Mouse (Mus musculus): ENCODE results near the gene Kctd15. TPM values are rescaled to one million over a fixed set of nuclear protein-coding genes. Genes with fewer than 3 reads are reported as not detected.

Kctd15 gene
- total RNA-seq (2017) = not detected in 2 replicates

DNA sequence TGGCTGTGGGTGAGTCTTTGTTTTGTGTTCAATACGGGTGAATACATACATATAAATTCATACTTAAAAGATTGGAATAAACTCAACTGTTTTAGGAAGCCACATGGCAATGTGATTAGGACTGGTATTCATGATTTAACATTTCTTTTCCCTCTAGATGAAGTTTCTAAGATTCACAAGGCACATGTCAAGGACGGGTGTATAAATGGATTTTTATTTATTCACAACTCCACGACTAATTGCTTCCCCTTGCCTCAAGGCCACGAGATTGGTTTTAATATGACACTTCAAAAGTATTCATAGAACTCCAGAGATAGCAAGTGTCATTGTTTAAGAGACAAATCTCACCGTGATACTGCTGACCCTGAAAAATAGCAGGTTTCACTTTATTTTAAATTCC is at the start of gene Kctd15:
TSS of gene Kctd15 (minus strand) at position 101 of the 400 bp plus-strand sequence.
- no peak for ATAC-seq (ENCODE audit: extremely low read depth, insufficient number of reproducible peaks, low FRiP score, poor library complexity, severe bottlenecking)

DNA sequence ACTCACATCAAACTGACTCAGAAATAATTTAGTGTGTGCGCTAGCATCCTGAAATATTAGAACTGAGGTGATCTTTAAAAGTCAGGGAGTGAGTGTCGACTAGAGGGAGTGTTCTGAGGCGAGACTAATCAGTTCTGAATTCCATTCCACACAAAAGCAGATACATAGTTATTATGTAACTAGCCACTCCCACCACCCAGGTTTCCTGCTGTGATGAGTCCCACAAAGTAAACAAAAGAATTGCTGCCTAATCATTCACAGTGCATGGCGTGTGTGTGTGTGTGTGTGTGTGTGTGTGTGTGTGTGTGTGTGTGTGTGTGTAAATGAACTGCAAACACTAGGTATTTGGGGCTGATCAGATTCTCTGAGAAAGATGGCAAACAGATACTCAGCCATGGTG is 47.9 kb upstream of the Kctd15 start:
- ATAC-seq (ENCODE audit: extremely low read depth, insufficient number of reproducible peaks, low FRiP score, poor library complexity, severe bottlenecking) = no peak

DNA sequence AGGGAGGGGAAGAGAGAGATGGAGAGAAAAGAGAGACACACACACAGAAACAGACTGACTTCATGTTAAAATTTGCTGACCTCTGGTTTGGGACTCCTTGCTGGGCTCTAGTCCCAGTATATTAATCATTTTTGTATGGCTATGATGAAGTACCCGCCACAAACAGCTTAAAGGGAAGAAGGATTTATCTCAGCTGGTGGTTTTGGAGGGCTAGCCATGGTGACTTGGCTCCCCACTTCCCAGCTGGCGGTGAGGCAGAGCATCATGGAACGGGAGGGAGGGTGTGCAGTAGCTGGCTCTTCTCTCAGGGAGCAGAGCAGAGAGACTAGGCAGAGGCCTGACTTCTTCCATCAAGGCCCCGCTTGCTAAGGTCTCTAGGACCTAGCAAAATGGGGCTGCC is 46.9 kb upstream of the Kctd15 start:
- ATAC-seq (ENCODE audit: extremely low read depth, insufficient number of reproducible peaks, low FRiP score, poor library complexity, severe bottlenecking) = no peak

GRCm38 (mm10) chr7:34702718-34703351 is 46.3 kb upstream of the Kctd15 start:
- ATAC-seq (ENCODE audit: extremely low read depth, insufficient number of reproducible peaks, low FRiP score, poor library complexity, severe bottlenecking) = no peak

DNA sequence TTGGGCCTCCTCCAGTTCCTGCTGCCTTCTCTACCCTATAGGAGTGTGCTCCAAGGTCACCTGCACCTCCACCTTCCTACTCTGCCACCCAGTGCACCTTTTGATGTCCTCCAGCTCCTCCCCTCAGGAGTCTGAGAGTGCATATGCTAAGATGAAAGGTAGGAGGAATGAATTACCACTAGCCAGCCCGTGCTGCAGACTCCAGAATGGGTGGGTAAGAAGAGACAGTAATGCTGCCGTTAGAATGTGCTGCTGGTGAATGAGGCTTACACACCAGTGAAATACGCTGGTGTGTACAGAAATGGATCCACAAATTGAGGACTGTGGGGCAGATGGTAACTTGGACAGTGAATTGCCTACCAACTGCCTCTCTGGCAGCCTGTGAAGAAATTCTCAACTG is 43.4 kb upstream of the Kctd15 start:
- no peak for ATAC-seq (ENCODE audit: extremely low read depth, insufficient number of reproducible peaks, low FRiP score, poor library complexity, severe bottlenecking)

DNA sequence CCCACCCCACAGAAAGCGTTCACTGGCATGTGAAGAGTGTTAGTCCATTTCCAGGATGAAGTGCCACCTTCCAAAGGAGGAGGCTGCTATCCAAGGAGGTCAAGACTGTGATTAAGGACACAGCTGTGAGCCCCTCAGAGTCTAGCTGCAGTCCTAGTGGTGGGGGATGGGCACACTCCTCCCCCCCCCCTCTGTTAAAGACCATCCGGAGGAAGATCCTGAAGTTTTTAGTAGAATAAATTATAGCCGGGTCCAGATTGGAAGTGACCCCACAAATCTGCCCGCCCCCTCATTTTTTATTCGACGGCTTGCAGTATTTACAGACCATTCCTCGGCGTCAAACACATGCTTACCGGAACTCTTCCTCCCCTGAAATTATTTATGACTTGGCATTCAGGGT is 41.7 kb upstream of the Kctd15 start:
- no peak for ATAC-seq (ENCODE audit: extremely low read depth, insufficient number of reproducible peaks, low FRiP score, poor library complexity, severe bottlenecking)

DNA sequence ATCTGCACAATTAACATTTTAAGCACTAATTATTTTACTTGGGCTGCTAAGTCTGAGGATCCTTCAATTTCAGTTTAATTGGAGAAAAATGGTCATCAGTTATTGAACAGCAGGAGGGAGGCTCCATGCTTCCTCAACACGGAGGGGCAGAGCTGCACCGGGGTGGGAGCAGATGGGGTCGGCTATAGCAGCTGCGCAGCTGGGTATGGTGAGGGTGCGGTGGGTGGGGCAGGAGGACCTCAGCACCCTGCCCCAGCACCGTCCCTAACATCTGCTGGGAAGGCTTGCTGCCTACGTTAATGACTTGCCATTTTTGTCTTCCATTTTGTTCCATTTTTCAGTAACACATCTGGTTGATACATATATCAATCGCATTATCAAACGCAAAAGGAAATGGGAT is 39.6 kb upstream of the Kctd15 start:
- ATAC-seq (ENCODE audit: extremely low read depth, insufficient number of reproducible peaks, low FRiP score, poor library complexity, severe bottlenecking) = no peak

DNA sequence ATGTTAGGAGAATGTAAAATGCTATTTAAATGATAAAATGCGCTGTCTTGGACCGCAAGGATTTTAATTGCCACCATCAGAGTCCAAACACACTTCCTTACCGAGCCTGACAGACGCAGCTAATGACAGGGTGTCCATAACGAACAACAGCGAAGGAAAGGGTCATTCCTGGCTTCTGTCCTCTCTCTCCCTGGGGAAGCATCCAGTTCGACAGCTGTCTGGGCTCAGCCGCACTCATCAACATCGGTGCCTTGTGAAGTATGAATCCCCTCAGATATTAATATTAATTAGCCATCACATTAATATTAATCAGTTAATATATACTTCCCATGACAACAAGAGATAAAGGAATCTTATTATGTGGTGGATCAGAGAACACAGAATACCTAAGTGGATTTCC is 38.4 kb upstream of the Kctd15 start:
- no peak for ATAC-seq (ENCODE audit: extremely low read depth, insufficient number of reproducible peaks, low FRiP score, poor library complexity, severe bottlenecking)

GRCm38 (mm10) chr7:34693916-34694315 is 37.4 kb upstream of the Kctd15 start:
- ATAC-seq (ENCODE audit: extremely low read depth, insufficient number of reproducible peaks, low FRiP score, poor library complexity, severe bottlenecking) = no peak

DNA sequence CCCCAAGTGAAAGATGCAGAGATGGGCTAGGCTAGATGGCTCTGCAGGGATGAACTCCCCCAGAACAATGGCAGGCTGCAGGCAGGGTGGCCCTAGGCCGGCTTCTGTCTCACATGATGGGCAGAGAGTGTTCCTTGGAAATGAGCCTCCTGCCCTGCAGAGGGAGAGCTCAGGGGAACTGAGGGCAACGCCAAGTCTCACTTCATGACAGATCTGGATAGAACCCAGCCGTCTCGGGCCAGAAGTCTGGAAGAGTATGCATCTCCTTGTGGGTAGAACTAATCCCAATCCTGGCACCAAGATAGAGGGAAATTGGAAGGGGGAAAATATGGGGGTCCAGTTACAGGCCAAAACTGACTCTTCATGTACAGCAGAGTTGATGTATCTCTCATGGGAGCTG is 36.5 kb upstream of the Kctd15 start:
- no peak for ATAC-seq (ENCODE audit: extremely low read depth, insufficient number of reproducible peaks, low FRiP score, poor library complexity, severe bottlenecking)

GRCm38 (mm10) chr7:34690111-34690510 is 33.6 kb upstream of the Kctd15 start:
- ATAC-seq (ENCODE audit: extremely low read depth, insufficient number of reproducible peaks, low FRiP score, poor library complexity, severe bottlenecking) = no peak

DNA sequence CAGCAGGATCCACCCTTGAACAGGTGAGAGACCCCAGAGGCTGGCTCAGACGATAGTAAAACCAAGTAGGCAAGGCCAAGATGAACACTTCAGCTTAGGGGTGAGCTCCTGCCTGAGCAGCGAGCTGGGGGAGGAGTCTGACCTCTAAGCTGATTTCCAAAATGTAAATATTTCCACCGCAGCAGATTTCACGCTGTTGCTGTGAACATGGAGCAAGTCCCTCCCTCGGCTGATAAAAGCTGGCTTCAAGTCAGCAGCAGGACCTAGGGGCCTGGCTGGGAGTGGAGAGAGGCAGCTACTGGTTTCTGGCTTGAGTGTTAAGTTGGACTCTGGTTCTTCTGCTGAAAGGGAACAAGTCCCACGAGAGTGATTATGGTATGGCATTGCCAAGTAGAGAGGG is 32.5 kb upstream of the Kctd15 start:
- ATAC-seq (ENCODE audit: extremely low read depth, insufficient number of reproducible peaks, low FRiP score, poor library complexity, severe bottlenecking) = no peak

DNA sequence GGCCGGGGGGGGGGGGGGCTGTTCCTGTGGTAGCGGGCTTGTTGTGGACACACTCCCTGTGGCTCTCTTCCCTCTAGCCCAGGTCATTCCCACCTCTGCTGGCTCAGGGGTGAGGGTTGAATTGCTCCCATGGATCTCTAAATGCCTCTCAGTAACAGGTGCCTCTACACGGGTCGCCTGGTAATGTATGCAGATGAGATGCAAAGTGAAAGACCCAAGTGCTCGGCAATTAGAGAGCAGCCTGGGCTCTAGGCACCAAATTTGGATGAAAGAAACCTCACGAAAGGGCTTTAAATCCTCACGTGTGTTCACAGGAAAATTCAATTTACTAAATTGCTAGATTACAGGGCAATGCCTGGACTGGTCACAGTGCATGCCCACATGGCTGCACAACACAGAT is 29.3 kb upstream of the Kctd15 start:
- no peak for ATAC-seq (ENCODE audit: extremely low read depth, insufficient number of reproducible peaks, low FRiP score, poor library complexity, severe bottlenecking)

DNA sequence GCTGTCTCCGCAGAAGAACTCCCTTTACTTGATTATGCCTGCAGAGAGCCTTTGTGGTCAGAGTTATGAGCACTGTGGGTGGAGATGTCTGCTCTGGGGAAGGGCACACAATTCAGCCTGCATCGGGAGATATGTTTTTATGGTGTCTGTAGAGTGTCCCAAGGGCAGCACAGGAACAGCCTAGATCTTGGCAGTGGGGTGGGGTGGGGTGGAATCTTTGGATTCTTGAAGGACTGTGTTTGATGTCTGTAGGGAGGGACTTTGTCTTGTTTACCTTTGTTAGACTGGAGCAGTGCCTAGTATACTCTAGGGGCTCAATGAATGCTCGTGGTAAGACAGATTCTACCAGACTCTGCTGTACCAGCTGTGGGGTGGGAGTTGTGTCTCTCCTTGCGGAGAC is 28.6 kb upstream of the Kctd15 start:
- no peak for ATAC-seq (ENCODE audit: extremely low read depth, insufficient number of reproducible peaks, low FRiP score, poor library complexity, severe bottlenecking)

DNA sequence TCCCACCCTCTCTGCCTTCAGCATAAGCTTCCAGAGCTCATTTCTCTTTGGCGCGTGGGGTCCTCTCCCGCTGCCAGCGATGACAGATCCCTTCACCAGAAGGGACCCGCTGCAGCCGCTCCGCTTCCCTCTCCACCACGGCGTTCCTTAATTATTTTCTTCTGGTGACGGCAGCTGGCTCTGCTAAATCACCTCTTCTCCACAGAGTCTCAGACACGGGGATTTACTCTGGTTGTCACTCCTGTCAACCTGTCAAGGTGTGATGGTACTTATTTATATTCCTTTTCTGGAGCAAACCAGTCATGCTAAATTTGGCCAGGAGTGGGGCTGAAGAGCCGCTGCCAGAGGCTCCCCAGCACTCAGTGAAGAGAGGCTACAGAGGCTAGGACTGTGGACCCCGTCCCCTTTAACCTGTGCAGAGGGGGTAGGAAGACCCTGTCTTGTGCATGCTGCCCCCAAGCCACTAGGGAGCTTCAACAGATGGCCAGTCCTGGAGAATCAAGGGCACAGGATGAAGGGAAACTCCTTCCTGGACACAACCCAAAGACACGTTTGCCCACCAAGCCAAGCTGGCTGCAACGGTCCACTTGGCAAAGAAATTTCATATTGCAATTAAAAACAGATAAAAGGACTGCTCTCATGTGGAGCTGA is 24.4 kb upstream of the Kctd15 start:
- ATAC-seq (ENCODE audit: extremely low read depth, insufficient number of reproducible peaks, low FRiP score, poor library complexity, severe bottlenecking) = no peak

- no peak for ATAC-seq (ENCODE audit: extremely low read depth, insufficient number of reproducible peaks, low FRiP score, poor library complexity, severe bottlenecking)
These were observed 23.4 kb upstream of the Kctd15 start for GRCm38 (mm10) chr7:34679886-34680285.

- ATAC-seq (ENCODE audit: extremely low read depth, insufficient number of reproducible peaks, low FRiP score, poor library complexity, severe bottlenecking) = no peak
These were observed 19.4 kb upstream of the Kctd15 start for GRCm38 (mm10) chr7:34675831-34676514.

- ATAC-seq (ENCODE audit: extremely low read depth, insufficient number of reproducible peaks, low FRiP score, poor library complexity, severe bottlenecking) = no peak
These were observed 18.7 kb upstream of the Kctd15 start for GRCm38 (mm10) chr7:34675120-34675790.

- no peak for ATAC-seq (ENCODE audit: extremely low read depth, insufficient number of reproducible peaks, low FRiP score, poor library complexity, severe bottlenecking)
These were observed 16.4 kb upstream of the Kctd15 start for GRCm38 (mm10) chr7:34672916-34673315.

GRCm38 (mm10) chr7:34671911-34672310 is 15.4 kb upstream of the Kctd15 start:
- ATAC-seq (ENCODE audit: extremely low read depth, insufficient number of reproducible peaks, low FRiP score, poor library complexity, severe bottlenecking) = peak; percentile 58
